Mouse (Mus musculus) testis, adult 2 months (tissue): ENCODE results near the gene Rab7b.

Experiments used
- CTCF ChIP-seq: fragments of 200-500 bp; IDR thresholded peaks from 2 replicates; pipeline ENCODE4 v1.5.1; 2012; ENCODE audit warnings: low read depth, mild to moderate bottlenecking, inconsistent platforms, low read length, moderate library complexity; ENCODE audit not compliant: control insufficient read depth, insufficient read depth, insufficient replicate concordance
- POLR2A ChIP-seq: fragments of 200-500 bp; IDR thresholded peaks from 2 replicates; pipeline ENCODE4 v1.6.1; 2012; ENCODE audit warnings: low read depth, mild to moderate bottlenecking, inconsistent platforms, low read length, moderate library complexity; ENCODE audit not compliant: control insufficient read depth

- TF ChIP-seq CTCF (no peak), POLR2A (no peak)
Observed at GRCm38 (mm10) chr1:131760428-131760820, 71.9 kb downstream of the Rab7b start.
